Comparison of ENCODE assay signal across 17 mouse cellular contexts in genomic region chr6:21520351-21520750, GRCm38 (mm10).
DNase-seq lines count a peak whose midpoint lies in the region; ATAC-seq and TF ChIP-seq lines count a peak whose summit lies in the region.
"Had no signal": no experiment of that assay in that cellular context is flagged by ENCODE, and none has a peak within 500 bp of the region (broad histone marks: within the 10 kb centered on the region; RNA-seq: fewer than 3 reads in every experiment).

No protein-coding gene starts in this region.

- no peak for TF ChIP-seq EP300 in heart, adult 2 months (IDR thresholded peaks at IDR 0.05; ENCODE audit: insufficient read depth, low read depth, low read length)

- H3K79me2 ChIP-seq in heart, adult 2 months (replicated peaks; ENCODE audit: control insufficient read depth, insufficient read depth, low read length), result no peaks in the 10 kb centered on the region

- no peak overlapping the region for H3K27ac ChIP-seq in heart, adult 2 months
- no peak overlapping the region for H3K27ac ChIP-seq in midbrain, postnatal 0 days (ENCODE audit: low read depth, low read length)
- no peak overlapping the region for H3K27ac ChIP-seq in midbrain, embryonic 14.5 days (replicated peaks; ENCODE audit: low read depth, low read length)
- H3K27ac ChIP-seq: embryonic facial prominence, embryonic 12.5 days; forebrain, embryonic 15.5 days; hindbrain, embryonic 12.5 days; intestine, embryonic 15.5 days; limb, embryonic 13.5 days; midbrain, embryonic 10.5 days; neural tube, embryonic 13.5 days had no signal

- intact Hi-C loops in heart, postnatal 10 days (cut with DNase I), result no loop called here
- intact Hi-C loops in heart, adult 2 months (cut with DNase I), result no loop called here

- TF ChIP-seq CTCF in heart, adult 2 months (IDR thresholded peaks at IDR 0.05), result no peak
- TF ChIP-seq CTCF in midbrain, postnatal 0 days (IDR thresholded peaks at IDR 0.05), result no peak

- H3K9ac ChIP-seq in heart, adult 2 months (ENCODE audit: low read depth, low read length), result no peak overlapping the region
- no peak overlapping the region for H3K9ac ChIP-seq in midbrain, postnatal 0 days (replicated peaks; ENCODE audit: low read length, poor library complexity, severe bottlenecking)
- H3K9ac ChIP-seq in midbrain, embryonic 14.5 days (replicated peaks; ENCODE audit: low read length), result no peak overlapping the region
- H3K9ac ChIP-seq: embryonic facial prominence, embryonic 12.5 days; forebrain, embryonic 15.5 days; hindbrain, embryonic 12.5 days; intestine, embryonic 15.5 days; limb, embryonic 13.5 days; neural tube, embryonic 13.5 days had no signal

- H3K4me2 ChIP-seq in midbrain, postnatal 0 days (ENCODE audit: low read depth, low read length, poor library complexity, severe bottlenecking), result no peak overlapping the region
- H3K4me2 ChIP-seq in midbrain, embryonic 14.5 days (ENCODE audit: low read length), result no peak overlapping the region
- H3K4me2 ChIP-seq: embryonic facial prominence, embryonic 12.5 days; forebrain, embryonic 15.5 days; hindbrain, embryonic 12.5 days; intestine, embryonic 15.5 days; limb, embryonic 13.5 days; neural tube, embryonic 13.5 days had no signal

- H3K36me3 ChIP-seq in heart, adult 2 months (ENCODE audit: control insufficient read depth, insufficient read depth, low read length), result no peaks in the 10 kb centered on the region
- H3K36me3 ChIP-seq in midbrain, postnatal 0 days (ENCODE audit: insufficient read depth, low read length), result no peaks in the 10 kb centered on the region
- H3K36me3 ChIP-seq in midbrain, embryonic 14.5 days (ENCODE audit: control insufficient read depth, insufficient read depth, low read length), result no peaks in the 10 kb centered on the region
- H3K36me3 ChIP-seq: embryonic facial prominence, embryonic 12.5 days; forebrain, embryonic 15.5 days; hindbrain, embryonic 12.5 days; intestine, embryonic 15.5 days; limb, embryonic 13.5 days; midbrain, embryonic 10.5 days; neural tube, embryonic 13.5 days had no signal

- no peaks in the 10 kb centered on the region for H3K4me1 ChIP-seq in heart, adult 2 months (ENCODE audit: control insufficient read depth, insufficient read depth, low read length)
- no peaks in the 10 kb centered on the region for H3K4me1 ChIP-seq in midbrain, postnatal 0 days (ENCODE audit: insufficient read depth, low read length)
- no peaks in the 10 kb centered on the region for H3K4me1 ChIP-seq in midbrain, embryonic 14.5 days (ENCODE audit: control insufficient read depth, insufficient read depth, low read length)
- H3K4me1 ChIP-seq: embryonic facial prominence, embryonic 12.5 days; forebrain, embryonic 15.5 days; hindbrain, embryonic 12.5 days; intestine, embryonic 15.5 days; limb, embryonic 13.5 days; midbrain, embryonic 10.5 days; neural tube, embryonic 13.5 days had no signal

- no peak for ATAC-seq in midbrain, postnatal 0 days (ENCODE audit: low FRiP score)
- no peak for ATAC-seq in midbrain, embryonic 14.5 days (ENCODE audit: low FRiP score, low TSS enrichment)
- ATAC-seq: forebrain, embryonic 15.5 days; intestine, embryonic 15.5 days had no signal

- H3K27me3 ChIP-seq in heart, adult 2 months (ENCODE audit: control insufficient read depth, insufficient read depth, low read length), result no peaks in the 10 kb centered on the region
- no peaks in the 10 kb centered on the region for H3K27me3 ChIP-seq in midbrain, postnatal 0 days (ENCODE audit: insufficient read depth, low read length)
- no peaks in the 10 kb centered on the region for H3K27me3 ChIP-seq in midbrain, embryonic 14.5 days (ENCODE audit: control insufficient read depth, insufficient read depth, low read length)
- H3K27me3 ChIP-seq: CH12.LX; embryonic facial prominence, embryonic 12.5 days; forebrain, embryonic 15.5 days; hindbrain, embryonic 12.5 days; intestine, embryonic 15.5 days; limb, embryonic 13.5 days; neural tube, embryonic 13.5 days had no signal

- H3K9me3 ChIP-seq in midbrain, postnatal 0 days (ENCODE audit: low read length), result no peaks in the 10 kb centered on the region
- H3K9me3 ChIP-seq in midbrain, embryonic 14.5 days (ENCODE audit: control insufficient read depth, low read length), result no peaks in the 10 kb centered on the region
- H3K9me3 ChIP-seq: embryonic facial prominence, embryonic 12.5 days; forebrain, embryonic 15.5 days; hindbrain, embryonic 12.5 days; intestine, embryonic 15.5 days; limb, embryonic 13.5 days; midbrain, embryonic 10.5 days; neural tube, embryonic 13.5 days had no signal

- DNase-seq in adrenal gland, postnatal 36 days, result peak; percentile 3 to 20
- DNase-seq in adrenal gland, adult 2 months, result no peak
- DNase-seq in heart, postnatal 10 days, result peak; percentile 10 to 13
- DNase-seq in heart, adult 2 months, result no peak
- DNase-seq in midbrain, postnatal 0 days (ENCODE audit: low spot score), result peak; percentile 26
- no peak for DNase-seq in midbrain, embryonic 14.5 days
- no peak for DNase-seq in layer of hippocampus, postnatal 36 days
- DNase-seq in right cerebral cortex, postnatal 25 days, result no peak
- DNase-seq: right cerebral cortex, postnatal 14 days had no signal

- no peak for TF ChIP-seq POLR2A in heart, adult 2 months (IDR thresholded peaks at IDR 0.05; ENCODE audit: insufficient read depth, low read depth, low read length)

- 6% methylated on average over 1 of the region's 1 CpGs for WGBS in heart, adult 2 months
- WGBS in midbrain, postnatal 0 days, result 69% methylated on average over 1 of the region's 1 CpGs
- 84% methylated on average over 1 of the region's 1 CpGs for WGBS in midbrain, embryonic 14.5 days

- H3K4me3 ChIP-seq in heart, adult 2 months, result no peak overlapping the region
- H3K4me3 ChIP-seq in midbrain, postnatal 0 days (ENCODE audit: low read depth, low read length), result no peak overlapping the region
- H3K4me3 ChIP-seq in midbrain, embryonic 14.5 days (replicated peaks; ENCODE audit: low read depth, low read length), result no peak overlapping the region
- H3K4me3 ChIP-seq: embryonic facial prominence, embryonic 12.5 days; forebrain, embryonic 15.5 days; hindbrain, embryonic 12.5 days; intestine, embryonic 15.5 days; limb, embryonic 13.5 days; midbrain, embryonic 10.5 days; neural tube, embryonic 13.5 days had no signal

Comparison
In these comparisons a context has a peak if more than half of its experiments do, and no peak if none do; other contexts are left out.
1. DNase-seq: peak in adrenal gland, postnatal 36 days (2 of 2), heart, postnatal 10 days (2 of 2) and midbrain, postnatal 0 days (single experiment); none in adrenal gland, adult 2 months (single experiment), heart, adult 2 months (0 of 2), midbrain, embryonic 14.5 days (single experiment), layer of hippocampus, postnatal 36 days (0 of 2) and right cerebral cortex, postnatal 25 days (single experiment).